Mouse (Mus musculus) embryo, embryonic 11.5 days (tissue): Measurements from ENCODE around the gene Atl2.

Experiments
- DNase-seq: peaks from one replicate; pipeline ENCODE4 v3.0.0-alpha.2; 2012; ENCODE audit warnings: low read depth, low spot score

Atl2 gene

GRCm38 (mm10) chr17:79824406-79824805 lies 71.5 kb downstream of the Atl2 start:
- no peak for DNase-seq

GRCm38 (mm10) chr17:79818884-79819283 lies 77.0 kb downstream of the Atl2 start:
- no peak for DNase-seq

DNA sequence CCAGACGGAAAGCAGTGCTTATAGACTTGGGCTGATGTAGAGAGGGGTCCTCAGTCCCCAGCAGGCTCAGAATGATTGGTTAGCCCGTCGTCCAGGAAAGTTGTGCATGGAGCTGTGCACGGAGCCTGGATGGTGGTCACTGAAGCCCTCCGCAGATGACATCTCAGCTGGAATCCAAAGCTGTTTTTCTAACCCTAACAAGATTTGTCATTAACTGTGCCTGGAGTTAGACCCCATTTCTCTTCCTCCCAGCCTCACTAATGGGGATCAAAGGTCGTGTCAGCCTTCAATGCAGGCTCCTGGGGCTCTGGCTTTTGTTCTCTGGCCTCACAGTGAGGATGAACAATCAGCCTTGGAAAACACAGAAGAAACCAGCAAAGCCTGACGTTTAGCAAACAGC lies 77.9 kb downstream of the Atl2 start:
- DNase-seq = peak; percentile 36

DNA sequence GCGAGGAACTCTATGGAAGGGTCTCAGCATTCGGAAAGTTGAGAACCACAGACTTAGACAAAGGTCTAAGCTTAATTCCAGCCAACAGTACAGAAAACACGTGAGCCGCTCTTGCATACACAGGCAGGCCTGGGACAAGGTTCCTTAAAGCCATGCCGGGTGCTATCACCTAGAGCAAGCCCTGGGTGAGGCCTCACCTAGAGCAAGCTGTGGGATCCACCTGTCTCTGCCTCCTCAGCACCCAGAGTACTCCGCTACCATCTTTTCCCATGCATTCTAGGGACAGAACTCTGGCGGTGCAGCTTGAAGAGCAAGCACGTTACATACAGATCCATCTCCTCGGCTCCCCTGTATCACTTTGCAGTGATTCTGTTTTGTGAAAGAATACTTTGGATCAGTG lies 78.4 kb downstream of the Atl2 start:
- DNase-seq = no peak

- no peak for DNase-seq
These were observed 79.0 kb downstream of the Atl2 start for GRCm38 (mm10) chr17:79816896-79817295.

GRCm38 (mm10) chr17:79810421-79810820 lies 85.5 kb downstream of the Atl2 start:
- no peak for DNase-seq

GRCm38 (mm10) chr17:79809491-79810316 lies 86.2 kb downstream of the Atl2 start:
- no peak for DNase-seq

DNA sequence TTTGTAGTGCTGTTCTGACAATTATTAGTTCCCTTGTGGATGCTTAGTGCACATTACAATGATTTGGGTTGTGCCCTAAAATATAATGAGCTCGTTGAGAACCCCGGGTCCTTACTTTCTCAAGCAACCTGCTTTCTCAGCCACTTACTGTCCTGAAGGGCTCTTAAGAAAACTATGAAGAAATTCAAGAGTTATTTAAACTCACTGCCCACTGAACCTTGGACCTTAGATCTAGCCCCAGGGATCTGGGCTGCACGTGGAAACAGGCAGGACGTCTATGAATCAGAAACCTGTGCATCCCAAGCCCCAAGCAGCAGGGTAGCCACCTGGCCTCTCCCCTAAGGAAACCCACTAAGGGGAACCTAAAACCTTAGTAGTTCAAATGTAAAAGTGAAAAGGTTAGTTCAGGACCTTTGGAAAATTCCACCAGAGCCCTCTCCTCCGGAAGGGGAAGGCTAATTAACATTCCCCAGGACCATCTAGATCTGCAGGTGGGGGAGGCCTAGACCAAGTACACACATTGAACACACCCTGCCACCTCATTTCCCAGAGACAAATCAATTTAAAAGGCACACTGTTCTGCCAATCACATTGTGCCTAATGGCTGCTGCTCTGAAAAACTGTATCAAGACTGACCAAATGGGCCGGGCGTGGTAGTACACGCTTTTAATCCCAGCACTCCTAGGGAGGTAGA lies 88.5 kb downstream of the Atl2 start:
- DNase-seq = no peak

DNA sequence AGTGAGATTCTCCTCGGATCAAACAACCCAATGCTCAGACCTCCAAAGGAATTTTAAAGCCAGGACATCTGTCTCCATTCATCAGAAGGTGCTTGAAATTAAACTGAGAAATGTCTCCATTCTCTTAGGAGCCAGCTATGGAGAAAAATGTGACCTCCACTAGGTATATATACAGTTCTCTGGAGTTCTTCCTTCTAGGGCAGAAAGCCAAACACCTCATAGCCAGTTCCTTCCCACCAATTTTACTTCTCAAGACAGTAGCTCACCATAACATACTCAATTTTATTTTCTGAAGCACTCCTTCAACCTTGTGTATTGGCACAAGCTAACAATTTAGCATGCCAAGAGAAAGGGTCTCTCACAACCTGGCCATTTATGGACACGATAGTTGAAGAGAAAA lies 91.2 kb downstream of the Atl2 start:
- no peak for DNase-seq

- DNase-seq = no peak
These were observed 93.9 kb downstream of the Atl2 start for GRCm38 (mm10) chr17:79802056-79802455.

GRCm38 (mm10) chr17:79798831-79799230 lies 97.1 kb downstream of the Atl2 start:
- no peak for DNase-seq
